Mouse (Mus musculus) heart, adult 2 months (tissue): ENCODE results near the gene Ccdc71l. TPM values are rescaled to one million over a fixed set of nuclear protein-coding genes. Genes with fewer than 3 reads are reported as not detected.

Experiments
- DNase-seq, 2 experiments: peaks; one replicate each; pipeline ENCODE4 v3.0.0; 2021
- H3K27ac ChIP-seq: fragments of 200-600 bp; 2 replicates; pipeline ENCODE4 v1.8.1; 2022
- H3K27me3 ChIP-seq: fragments of 200-500 bp; 2 replicates; pipeline ENCODE4 v1.6.1; 2012; ENCODE audit warnings: mild to moderate bottlenecking, low read length, inconsistent platforms, mixed read lengths; ENCODE audit not compliant: control insufficient read depth, insufficient read depth
- H3K36me3 ChIP-seq: fragments of 200-500 bp; 2 replicates; pipeline ENCODE4 v1.6.1; 2012; ENCODE audit warnings: low read length, inconsistent platforms; ENCODE audit not compliant: control insufficient read depth, insufficient read depth
- H3K4me1 ChIP-seq: fragments of 200-500 bp; 2 replicates; pipeline ENCODE4 v1.6.1; 2011; ENCODE audit warnings: low read length; ENCODE audit not compliant: control insufficient read depth, insufficient read depth
- H3K4me3 ChIP-seq: fragments of 200-600 bp; 2 replicates; pipeline ENCODE4 v1.8.1; 2022
- H3K79me2 ChIP-seq: fragments of 200-500 bp; replicated peaks from 2 replicates; pipeline ENCODE4 v1.6.1; 2012; ENCODE audit warnings: mild to moderate bottlenecking, inconsistent platforms, low read length, moderate library complexity, mixed read lengths; ENCODE audit not compliant: control insufficient read depth, insufficient read depth
- H3K9ac ChIP-seq: fragments of 200-500 bp; 2 replicates; pipeline ENCODE4 v1.6.1; 2012; ENCODE audit warnings: low read depth, mild to moderate bottlenecking, control low read depth, inconsistent platforms, low read length, mixed read lengths
- CTCF ChIP-seq: fragments of 200-600 bp; IDR thresholded peaks from 2 replicates; pipeline ENCODE4 v1.8.1; 2022; ENCODE audit warnings: antibody characterized with exemption, mild to moderate bottlenecking, moderate library complexity
- EP300 ChIP-seq: fragments of 200-500 bp; IDR thresholded peaks from 2 replicates; pipeline ENCODE4 v1.6.1; 2011; ENCODE audit warnings: low read depth, low read length, control low read depth; ENCODE audit not compliant: insufficient read depth
- POLR2A ChIP-seq: fragments of 200-500 bp; IDR thresholded peaks from 2 replicates; pipeline ENCODE4 v1.6.1; 2011; ENCODE audit warnings: mild to moderate bottlenecking, low read depth, low read length, control low read depth; ENCODE audit not compliant: insufficient read depth
- WGBS: fragments of 180-500 bp; shearing (Covaris S2); methylation state at CpG from one replicate; pipeline ENCODE4 v1.1.7; 2018; 5-methylcytosine and 5-hydroxymethylcytosine counted together
- intact Hi-C: fragments of 180-260 bp; cut with DNase I; formaldehyde crosslinking; loops from one replicate; pipeline ENCODE4 v1.15.1; 2025
- polyA plus RNA-seq: library from polyadenylated mRNA; depleted of rRNA; stranded (reverse); fragments of >200 nt; gene quantifications from 2 replicates; pipeline ENCODE4 v1.2.3, GENCODE M21; 2012; rRNA removed
- total RNA-seq, 2 experiments: library from RNA; stranded (reverse); gene quantifications; 2 replicates each; pipeline ENCODE4 v1.2.3; 2021

The Ccdc71l gene
- total and polyA plus RNA-seq, 3 experiments, result 6.5 to 10.4 (median 9.3) TPM

- intact Hi-C loops, result no loop called here
- H3K4me1 ChIP-seq, result no peaks in the 10 kb centered on the region
These were observed 52.5 kb downstream of the Ccdc71l start for GRCm38 (mm10) chr12:32431004-32431403.

More at GRCm38 (mm10) chr12:32431004-32431403, 52.5 kb downstream of the Ccdc71l start:
- Histone ChIP-seq H3K27ac (no peak overlapping the region), H3K4me3 (no peak overlapping the region), H3K9ac (no peak overlapping the region), H3K36me3 (no peaks in the 10 kb centered on the region), H3K79me2 (no peaks in the 10 kb centered on the region), H3K27me3 (no peaks in the 10 kb centered on the region)
- no peak for DNase-seq
- TF ChIP-seq CTCF (no peak), EP300 (no peak), POLR2A (no peak)
- 56% methylated on average over 1 of the region's 1 CpGs for WGBS

Other genes starting within 250 kb of the Ccdc71l start
- 1 to 10 TPM; 1.3 to 2.0 TPM for gene Pik3cg, start 170.0 kb upstream of the Ccdc71l start, total RNA-seq
- 1.2 and 1.7 TPM in 2 replicates for gene Pik3cg, start 170.0 kb upstream of the Ccdc71l start, polyA plus RNA-seq